Mouse (Mus musculus) spleen, adult 2 months (tissue): ENCODE data around the gene Cks2.

ENCODE experiments used
- CTCF ChIP-seq: fragments of 200-500 bp; IDR thresholded peaks from 2 replicates; pipeline ENCODE4 v1.5.1; 2011; ENCODE audit warnings: mild to moderate bottlenecking, inconsistent platforms; ENCODE audit not compliant: insufficient read depth, insufficient read length, insufficient replicate concordance; ENCODE audit errors: extremely low read depth
- POLR2A ChIP-seq: fragments of 200-500 bp; IDR thresholded peaks from 2 replicates; pipeline ENCODE4 v1.6.1; 2011; ENCODE audit warnings: low read depth, low read length, inconsistent platforms

DNA sequence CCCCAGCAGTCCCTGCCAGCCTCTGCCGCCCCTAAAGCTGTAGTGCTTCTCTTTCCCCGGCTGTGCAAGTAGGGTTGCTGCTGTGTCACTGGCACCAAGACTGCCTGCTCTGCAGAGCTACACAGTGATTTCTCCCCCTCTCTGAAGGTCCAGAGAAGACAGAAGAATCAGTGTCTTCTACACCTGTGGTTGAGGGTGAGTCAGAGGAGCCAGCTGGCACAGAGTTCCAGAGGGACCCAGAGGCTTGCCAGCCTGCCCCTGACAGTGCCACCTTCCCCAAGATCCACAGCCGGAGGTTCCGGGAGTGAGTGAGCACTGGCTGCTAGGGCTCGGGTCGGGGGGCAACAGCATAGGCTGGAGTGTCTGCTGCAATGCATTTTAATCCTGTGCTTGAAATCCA lies 33.7 kb downstream of the Cks2 start:
- no peak for TF ChIP-seq CTCF
- TF ChIP-seq POLR2A: no peak
